In genomic region chr13:21171156-21171530, GRCm38 (mm10) we compare ENCODE assay signal across 9 mouse cellular contexts. TPM values are rescaled to one million over a fixed set of nuclear protein-coding genes. Genes with fewer than 3 reads are reported as not detected.
DNase-seq lines count a peak whose midpoint lies in the region; ATAC-seq lines count a peak whose summit lies in the region.
"Had no signal": no experiment of that assay in that cellular context is flagged by ENCODE, and none has a peak within 500 bp of the region (broad histone marks: within the 10 kb centered on the region; RNA-seq: fewer than 3 reads in every experiment).

No protein-coding gene starts in this region.

- H3K9me3 ChIP-seq in kidney, embryonic 15.5 days (replicated peaks) = no peaks in the 10 kb centered on the region
- H3K9me3 ChIP-seq in forebrain, embryonic 12.5 days = no peaks in the 10 kb centered on the region
- H3K9me3 ChIP-seq in liver, embryonic 11.5 days (ENCODE audit: control insufficient read depth, low read length) = no peaks in the 10 kb centered on the region
- no peaks in the 10 kb centered on the region for H3K9me3 ChIP-seq in stomach, embryonic 16.5 days (replicated peaks; ENCODE audit: control insufficient read depth, low read length)

- 7% methylated on average over 15 of the region's 15 CpGs for WGBS in kidney, embryonic 15.5 days
- WGBS in forebrain, embryonic 12.5 days = 5% methylated on average over 15 of the region's 15 CpGs
- WGBS in liver, embryonic 11.5 days = 13% methylated on average over 15 of the region's 15 CpGs
- WGBS in stomach, embryonic 16.5 days = 16% methylated on average over 15 of the region's 15 CpGs

- intact Hi-C loops in gastrocnemius, postnatal 36 days (cut with DNase I) = loop anchor here (5.0 kb wide), 1 partner anchor 541 kb away; no protein-coding TSS in a partner anchor

- H3K4me3 ChIP-seq in kidney, embryonic 15.5 days (replicated peaks) = peak overlapping the region; percentile 63
- peak overlapping the region; percentile 46 for H3K4me3 ChIP-seq in forebrain, embryonic 12.5 days (replicated peaks)
- H3K4me3 ChIP-seq in liver, embryonic 11.5 days (ENCODE audit: low read depth, low read length) = peak overlapping the region; percentile 44
- peak overlapping the region; percentile 56 for H3K4me3 ChIP-seq in stomach, embryonic 16.5 days (replicated peaks; ENCODE audit: low read length)

- no peaks in the 10 kb centered on the region for H3K27me3 ChIP-seq in kidney, embryonic 15.5 days
- peaks cover 3% of the 10 kb centered on the region; the same call in 1 of the 2 replicates for H3K27me3 ChIP-seq in forebrain, embryonic 12.5 days
- H3K27me3 ChIP-seq in liver, embryonic 11.5 days (replicated peaks; ENCODE audit: control insufficient read depth, insufficient read depth, low read length) = no peaks in the 10 kb centered on the region
- H3K27me3 ChIP-seq in stomach, embryonic 16.5 days (ENCODE audit: control insufficient read depth, insufficient read depth, low read length) = no peaks in the 10 kb centered on the region

- H3K9ac ChIP-seq in kidney, embryonic 15.5 days = no peak overlapping the region
- H3K9ac ChIP-seq in forebrain, embryonic 12.5 days = peak overlapping the region; percentile 45
- peak overlapping the region; percentile 40; the same call in 1 of the 2 replicates for H3K9ac ChIP-seq in liver, embryonic 11.5 days (ENCODE audit: low read depth, low read length)
- H3K9ac ChIP-seq in stomach, embryonic 16.5 days (ENCODE audit: low read length) = peak overlapping the region; percentile 36

- peak overlapping the region; percentile 64 for H3K4me2 ChIP-seq in kidney, embryonic 15.5 days
- H3K4me2 ChIP-seq in forebrain, embryonic 12.5 days = peak overlapping the region; percentile 55
- peak overlapping the region; percentile 99 for H3K4me2 ChIP-seq in liver, embryonic 11.5 days
- peak overlapping the region; percentile 69 for H3K4me2 ChIP-seq in stomach, embryonic 16.5 days (ENCODE audit: low read depth, low read length)

- H3K36me3 ChIP-seq in kidney, embryonic 15.5 days = no peaks in the 10 kb centered on the region
- H3K36me3 ChIP-seq in forebrain, embryonic 12.5 days (replicated peaks) = no peaks in the 10 kb centered on the region
- no peaks in the 10 kb centered on the region for H3K36me3 ChIP-seq in liver, embryonic 11.5 days (ENCODE audit: control insufficient read depth, insufficient read depth, low read length)
- no peaks in the 10 kb centered on the region for H3K36me3 ChIP-seq in stomach, embryonic 16.5 days (ENCODE audit: control insufficient read depth, insufficient read depth, low read length)

- peaks cover 25% of the 10 kb centered on the region for H3K4me1 ChIP-seq in kidney, embryonic 15.5 days
- H3K4me1 ChIP-seq in forebrain, embryonic 12.5 days = peaks cover 16% of the 10 kb centered on the region
- H3K4me1 ChIP-seq in liver, embryonic 11.5 days (replicated peaks; ENCODE audit: control insufficient read depth, insufficient read depth, low read length) = peaks cover 8% of the 10 kb centered on the region
- H3K4me1 ChIP-seq in stomach, embryonic 16.5 days (ENCODE audit: control insufficient read depth, insufficient read depth, low read length) = peaks cover 7% of the 10 kb centered on the region

- no peak for ATAC-seq in kidney, embryonic 15.5 days (replicated peaks; ENCODE audit: low FRiP score)
- ATAC-seq in forebrain, embryonic 12.5 days (ENCODE audit: low FRiP score) = no peak
- ATAC-seq in liver, embryonic 11.5 days (replicated peaks; ENCODE audit: low FRiP score) = no peak
- no peak for ATAC-seq in stomach, embryonic 16.5 days (ENCODE audit: insufficient read depth, low FRiP score)

- no peak overlapping the region for H3K27ac ChIP-seq in kidney, embryonic 15.5 days
- H3K27ac ChIP-seq in forebrain, embryonic 12.5 days = 0 out of 2 replicates have a peak overlapping the region, but pooled peaks have one; percentile 42
- no peak overlapping the region for H3K27ac ChIP-seq in liver, embryonic 11.5 days (ENCODE audit: low read depth, low read length)
- H3K27ac ChIP-seq in stomach, embryonic 16.5 days (ENCODE audit: low read length) = peak overlapping the region; percentile 34; the same call in 1 of the 2 replicates

- DNase-seq in kidney, postnatal 14 days = no peak
- peak; percentile 39 for DNase-seq in R1 (ENCODE audit: low read depth, low spot score)
- no peak for DNase-seq in liver, embryonic 11.5 days (ENCODE audit: low spot score)
- DNase-seq in gastrocnemius, postnatal 36 days = no peak
- DNase-seq in urinary bladder, postnatal 14 days (ENCODE audit: low spot score) = no peak

RNA-seq across cellular contexts. Expression of gene Trim27, which starts 8.1 kb away (rescaled TPM):
- polyA plus RNA-seq in kidney, embryonic 15.5 days (2015; fragmentation: Nextera tagmentation; extraction: Ambion mirVana) = 136 and 139 TPM in 2 replicates
- 132 and 153 TPM in 2 replicates for polyA plus RNA-seq in forebrain, embryonic 12.5 days (2016; fragmentation: Nextera tagmentation; extraction: Ambion mirVana)
- 165 and 175 TPM in 2 replicates for polyA plus RNA-seq in liver, embryonic 11.5 days (2014; fragmentation: Nextera tagmentation; extraction: Ambion mirVana)
- 84.2 and 84.3 TPM in 2 replicates for polyA plus RNA-seq in stomach, embryonic 16.5 days (2015; fragmentation: Nextera tagmentation; extraction: Ambion mirVana)
- total RNA-seq in gastrocnemius, postnatal 36 days (2021) = 10 to 100 TPM; 19.8 to 20.7 TPM

RNA-seq across cellular contexts. Expression of gene Olfr1368, which starts 25.5 kb away (rescaled TPM):
- polyA plus RNA-seq in kidney, embryonic 15.5 days (2015; fragmentation: Nextera tagmentation; extraction: Ambion mirVana) = not detected in 2 replicates
- polyA plus RNA-seq in forebrain, embryonic 12.5 days (2016; fragmentation: Nextera tagmentation; extraction: Ambion mirVana) = not detected in 2 replicates
- polyA plus RNA-seq in liver, embryonic 11.5 days (2014; fragmentation: Nextera tagmentation; extraction: Ambion mirVana) = not detected in 2 replicates
- polyA plus RNA-seq in stomach, embryonic 16.5 days (2015; fragmentation: Nextera tagmentation; extraction: Ambion mirVana) = not detected in 2 replicates
- not detected for total RNA-seq in gastrocnemius, postnatal 36 days (2021)
- total RNA-seq: layer of hippocampus, postnatal 10 days had no signal

RNA-seq across cellular contexts. Expression of gene Olfr263, which starts 41.7 kb away (rescaled TPM):
- polyA plus RNA-seq in kidney, embryonic 15.5 days (2015; fragmentation: Nextera tagmentation; extraction: Ambion mirVana) = not detected in 2 replicates
- polyA plus RNA-seq in forebrain, embryonic 12.5 days (2016; fragmentation: Nextera tagmentation; extraction: Ambion mirVana) = not detected in 2 replicates
- not detected in 2 replicates for polyA plus RNA-seq in liver, embryonic 11.5 days (2014; fragmentation: Nextera tagmentation; extraction: Ambion mirVana)
- not detected in 2 replicates for polyA plus RNA-seq in stomach, embryonic 16.5 days (2015; fragmentation: Nextera tagmentation; extraction: Ambion mirVana)
- not detected for total RNA-seq in gastrocnemius, postnatal 36 days (2021)
- total RNA-seq: layer of hippocampus, postnatal 10 days had no signal

RNA-seq across cellular contexts. Expression of gene Olfr1369-ps1, which starts 59.9 kb away (rescaled TPM):
- 0.05 TPM in 1 of 2 replicates, not detected in the other for polyA plus RNA-seq in kidney, embryonic 15.5 days (2015; fragmentation: Nextera tagmentation; extraction: Ambion mirVana)
- not detected in 2 replicates for polyA plus RNA-seq in forebrain, embryonic 12.5 days (2016; fragmentation: Nextera tagmentation; extraction: Ambion mirVana)
- polyA plus RNA-seq in liver, embryonic 11.5 days (2014; fragmentation: Nextera tagmentation; extraction: Ambion mirVana) = 0.14 and 0.22 TPM in 2 replicates
- polyA plus RNA-seq in stomach, embryonic 16.5 days (2015; fragmentation: Nextera tagmentation; extraction: Ambion mirVana) = not detected in 2 replicates
- total RNA-seq in gastrocnemius, postnatal 36 days (2021) = not detected
- total RNA-seq: layer of hippocampus, postnatal 10 days had no signal

Comparison
In these comparisons a context has a peak if more than half of its experiments do, and no peak if none do; other contexts are left out.
1. H3K27ac ChIP-seq: peak in forebrain, embryonic 12.5 days (single experiment) and stomach, embryonic 16.5 days (single experiment); none in kidney, embryonic 15.5 days (single experiment) and liver, embryonic 11.5 days (single experiment).
2. Peak in every context shown above with its lines, with median percentiles within 50 percentile points of each other: H3K4me2 ChIP-seq and H3K4me3 ChIP-seq.